Mouse (Mus musculus) right cerebral cortex, postnatal 4 days (tissue): Measurements from ENCODE around the gene Ackr4.

ENCODE experiments used
- DNase-seq: peaks from one replicate; pipeline ENCODE4 v3.0.0-alpha.2; 2022

Ackr4 gene

GRCm38 (mm10) chr9:104039031-104039695 is 87.6 kb downstream of the Ackr4 start:
- DNase-seq = no peak

- DNase-seq = no peak
Measured at GRCm38 (mm10) chr9:104038266-104038665, 88.5 kb downstream of the Ackr4 start.

- DNase-seq = peak; percentile 80
Measured at GRCm38 (mm10) chr9:104035261-104036015, 91.3 kb downstream of the Ackr4 start.

GRCm38 (mm10) chr9:104034718-104035117 is 92.0 kb downstream of the Ackr4 start:
- DNase-seq = no peak

- DNase-seq = no peak
Measured at GRCm38 (mm10) chr9:104034231-104034630, 92.5 kb downstream of the Ackr4 start.
